Mouse (Mus musculus) hindbrain, embryonic 15.5 days (tissue): ENCODE measurements around the gene Tnfrsf1b. TPM values are rescaled to one million over a fixed set of nuclear protein-coding genes. Genes with fewer than 3 reads are reported as not detected.
A peak's percentile ranks its signal among the peaks of the same experiment; 100 is the strongest.

Experiments
- ATAC-seq: fragments of 200-750 bp; cut with Nextera tagmentation; 2 replicates; pipeline ENCODE4 v1.8.0; 2017; ENCODE audit warnings: low read depth, moderate number of reproducible peaks, moderate TSS enrichment; ENCODE audit not compliant: low FRiP score
- H3K27ac ChIP-seq: fragments of 300-500 bp; sonication (generic); replicated peaks from 2 replicates; pipeline ENCODE4 v1.5.1; 2015; ENCODE audit warnings: mild to moderate bottlenecking, inconsistent platforms
- H3K27me3 ChIP-seq: fragments of 300-500 bp; sonication (generic); 2 replicates; pipeline ENCODE4 v1.6.1; 2015; ENCODE audit warnings: control low read depth, inconsistent platforms
- H3K36me3 ChIP-seq: fragments of 300-500 bp; sonication (generic); 2 replicates; pipeline ENCODE4 v1.6.1; 2015; ENCODE audit warnings: control low read depth, inconsistent platforms
- H3K4me1 ChIP-seq: fragments of 300-500 bp; sonication (generic); replicated peaks from 2 replicates; pipeline ENCODE4 v1.6.1; 2015; ENCODE audit warnings: control low read depth, inconsistent platforms
- H3K4me2 ChIP-seq: fragments of 300-500 bp; sonication (generic); 2 replicates; pipeline ENCODE4 v1.6.1; 2015; ENCODE audit warnings: moderate library complexity, mild to moderate bottlenecking, inconsistent platforms
- H3K4me3 ChIP-seq: fragments of 300-500 bp; sonication (generic); 2 replicates; pipeline ENCODE4 v1.5.1; 2015; ENCODE audit warnings: mild to moderate bottlenecking, inconsistent platforms
- H3K9ac ChIP-seq: fragments of 300-500 bp; sonication (generic); 2 replicates; pipeline ENCODE4 v1.6.1; 2015; ENCODE audit warnings: inconsistent platforms
- H3K9me3 ChIP-seq: fragments of 300-500 bp; sonication (generic); 2 replicates; pipeline ENCODE4 v1.6.1; 2016; ENCODE audit warnings: control low read depth, inconsistent platforms
- WGBS: fragments of 180-500 bp; shearing (Covaris S2); methylation state at CpG from one replicate; pipeline ENCODE4 v1.1.7; 2015; 5-methylcytosine and 5-hydroxymethylcytosine counted together
- polyA plus RNA-seq: library from polyadenylated mRNA; unstranded; fragments of >200 nt; fragmentation: Nextera tagmentation; extraction: Ambion mirVana; gene quantifications from 2 replicates; pipeline ENCODE4 v1.2.1, GENCODE M21; 2015

Tnfrsf1b gene
- polyA plus RNA-seq, 1 experiment from 2014 or later: 3.8 TPM

GRCm38 (mm10) chr4:145211076-145211475 lies 35.6 kb downstream of the Tnfrsf1b start:
- no peaks in the 10 kb centered on the region for H3K9me3 ChIP-seq
- peaks cover 11% of the 10 kb centered on the region for H3K4me1 ChIP-seq
- H3K36me3 ChIP-seq: no peaks in the 10 kb centered on the region
- WGBS: 73% methylated on average over 2 of the region's 2 CpGs
- no peaks in the 10 kb centered on the region for H3K27me3 ChIP-seq
- no peak overlapping the region for H3K9ac ChIP-seq
- no peak overlapping the region for H3K4me3 ChIP-seq
- no peak overlapping the region for H3K4me2 ChIP-seq
- no peak for ATAC-seq
- no peak overlapping the region for H3K27ac ChIP-seq

- Histone ChIP-seq H3K27ac (no peak overlapping the region), H3K4me3 (no peak overlapping the region), H3K36me3 (no peaks in the 10 kb centered on the region), H3K27me3 (no peaks in the 10 kb centered on the region), H3K9ac (no peak overlapping the region), H3K4me1 (peaks cover 11% of the 10 kb centered on the region), H3K9me3 (no peaks in the 10 kb centered on the region), H3K4me2 (no peak overlapping the region)
- WGBS: 93% methylated on average over 5 of the region's 5 CpGs
- no peak for ATAC-seq
Measured at GRCm38 (mm10) chr4:145210564-145210963, 36.1 kb downstream of the Tnfrsf1b start.

GRCm38 (mm10) chr4:145209690-145210088 lies 37.0 kb downstream of the Tnfrsf1b start:
- H3K36me3 ChIP-seq: no peaks in the 10 kb centered on the region
- ATAC-seq: no peak
- no peak overlapping the region for H3K4me3 ChIP-seq
- H3K9me3 ChIP-seq: no peaks in the 10 kb centered on the region
- no peak overlapping the region for H3K9ac ChIP-seq
- peaks cover 6% of the 10 kb centered on the region for H3K4me1 ChIP-seq
- no peak overlapping the region for H3K27ac ChIP-seq
- 41% methylated on average over 5 of the region's 5 CpGs for WGBS
- H3K27me3 ChIP-seq: no peaks in the 10 kb centered on the region
- H3K4me2 ChIP-seq: no peak overlapping the region

- Histone ChIP-seq H3K9me3 (no peaks in the 10 kb centered on the region), H3K27ac (no peak overlapping the region), H3K4me2 (no peak overlapping the region), H3K9ac (no peak overlapping the region), H3K4me1 (peaks cover 2% of the 10 kb centered on the region), H3K27me3 (no peaks in the 10 kb centered on the region), H3K36me3 (no peaks in the 10 kb centered on the region), H3K4me3 (no peak overlapping the region)
- WGBS: 75% methylated on average over 6 of the region's 6 CpGs
- no peak for ATAC-seq
Measured at GRCm38 (mm10) chr4:145209076-145209689, 37.5 kb downstream of the Tnfrsf1b start.

- Histone ChIP-seq H3K4me2 (no peak overlapping the region), H3K4me3 (no peak overlapping the region), H3K27ac (no peak overlapping the region), H3K36me3 (no peaks in the 10 kb centered on the region), H3K27me3 (no peaks in the 10 kb centered on the region), H3K9me3 (no peaks in the 10 kb centered on the region), H3K9ac (no peak overlapping the region), H3K4me1 (no peaks in the 10 kb centered on the region)
- no peak for ATAC-seq
- 75% methylated on average over 3 of the region's 3 CpGs for whole genome bisulfite sequencing
Measured at GRCm38 (mm10) chr4:145207718-145208371, 38.8 kb downstream of the Tnfrsf1b start.

GRCm38 (mm10) chr4:145204779-145205178 lies 41.9 kb downstream of the Tnfrsf1b start:
- H3K4me3 ChIP-seq: no peak overlapping the region
- WGBS: 91% methylated on average over 8 of the region's 8 CpGs
- H3K9ac ChIP-seq: no peak overlapping the region
- H3K4me1 ChIP-seq: no peaks in the 10 kb centered on the region
- no peaks in the 10 kb centered on the region for H3K36me3 ChIP-seq
- no peak overlapping the region for H3K4me2 ChIP-seq
- no peak overlapping the region for H3K27ac ChIP-seq
- ATAC-seq: no peak
- no peaks in the 10 kb centered on the region for H3K9me3 ChIP-seq
- H3K27me3 ChIP-seq: no peaks in the 10 kb centered on the region

- 72% methylated on average over 2 of the region's 2 CpGs for WGBS
- Histone ChIP-seq H3K4me2 (no peak overlapping the region), H3K4me1 (no peaks in the 10 kb centered on the region), H3K27ac (no peak overlapping the region), H3K27me3 (no peaks in the 10 kb centered on the region), H3K9ac (no peak overlapping the region), H3K9me3 (no peaks in the 10 kb centered on the region), H3K36me3 (no peaks in the 10 kb centered on the region), H3K4me3 (no peak overlapping the region)
- ATAC-seq: no peak
Measured at GRCm38 (mm10) chr4:145203305-145203704, 43.4 kb downstream of the Tnfrsf1b start.

- no peaks in the 10 kb centered on the region for H3K4me1 ChIP-seq
- no peak overlapping the region for H3K4me2 ChIP-seq
- no peak for ATAC-seq
- WGBS: 81% methylated on average over 3 of the region's 3 CpGs
- no peak overlapping the region for H3K4me3 ChIP-seq
- no peak overlapping the region for H3K27ac ChIP-seq
- no peaks in the 10 kb centered on the region for H3K36me3 ChIP-seq
- H3K9ac ChIP-seq: no peak overlapping the region
- H3K9me3 ChIP-seq: no peaks in the 10 kb centered on the region
- no peaks in the 10 kb centered on the region for H3K27me3 ChIP-seq
Measured at GRCm38 (mm10) chr4:145201424-145201823, 45.2 kb downstream of the Tnfrsf1b start.

- H3K4me1 ChIP-seq: no peaks in the 10 kb centered on the region
- H3K4me3 ChIP-seq: no peak overlapping the region
- no peak overlapping the region for H3K4me2 ChIP-seq
- no peaks in the 10 kb centered on the region for H3K36me3 ChIP-seq
- H3K27ac ChIP-seq: no peak overlapping the region
- ATAC-seq: no peak
- H3K9ac ChIP-seq: no peak overlapping the region
- 56% methylated on average over 11 of the region's 11 CpGs for WGBS
- H3K27me3 ChIP-seq: no peaks in the 10 kb centered on the region
- no peaks in the 10 kb centered on the region for H3K9me3 ChIP-seq
Measured at GRCm38 (mm10) chr4:145199982-145200699, 46.5 kb downstream of the Tnfrsf1b start.

GRCm38 (mm10) chr4:145196586-145196985 lies 50.1 kb downstream of the Tnfrsf1b start:
- no peak overlapping the region for H3K27ac ChIP-seq
- H3K9ac ChIP-seq: no peak overlapping the region
- no peak overlapping the region for H3K4me2 ChIP-seq
- H3K9me3 ChIP-seq: no peaks in the 10 kb centered on the region
- no peak for ATAC-seq
- H3K36me3 ChIP-seq: no peaks in the 10 kb centered on the region
- H3K4me3 ChIP-seq: no peak overlapping the region
- 85% methylated on average over 4 of the region's 4 CpGs for WGBS
- H3K27me3 ChIP-seq: no peaks in the 10 kb centered on the region
- peaks cover 20% of the 10 kb centered on the region for H3K4me1 ChIP-seq

GRCm38 (mm10) chr4:145195172-145195571 lies 51.5 kb downstream of the Tnfrsf1b start:
- Histone ChIP-seq H3K27me3 (no peaks in the 10 kb centered on the region), H3K9ac (no peak overlapping the region), H3K4me2 (peak overlapping the region; percentile 88), H3K9me3 (no peaks in the 10 kb centered on the region), H3K4me1 (peaks cover 20% of the 10 kb centered on the region), H3K4me3 (peak overlapping the region; percentile 89), H3K36me3 (peaks cover 2% of the 10 kb centered on the region; the same call in 1 of the 2 replicates), H3K27ac (no peak overlapping the region)
- WGBS: 21% methylated on average over 5 of the region's 5 CpGs
- ATAC-seq: no peak; the same call in 1 of the 2 replicates

- H3K4me1 ChIP-seq: peaks cover 20% of the 10 kb centered on the region
- WGBS: under 1% methylated on average over 52 of the region's 53 CpGs
- no peaks in the 10 kb centered on the region for H3K9me3 ChIP-seq
- H3K27ac ChIP-seq: peak within 1 kb of the TSS; percentile 81
- peak within 1 kb of the TSS; percentile 88 for H3K4me2 ChIP-seq
- no peaks in the 10 kb centered on the region for H3K27me3 ChIP-seq
- H3K9ac ChIP-seq: peak within 1 kb of the TSS; percentile 79
- peaks cover 7% of the 10 kb centered on the region; the same call in 1 of the 2 replicates for H3K36me3 ChIP-seq
- peak; percentile 94 for ATAC-seq
- peak within 1 kb of the TSS; percentile 89 for H3K4me3 ChIP-seq
Measured at GRCm38 (mm10) chr4:145194559-145195162, 52.0 kb downstream of the Tnfrsf1b start, which contains the start of gene Vps13d. Gene Vps13d (minus strand): TSS chr4:145195005.
